Mouse (Mus musculus) heart, embryonic 10.5 days (tissue): ENCODE measurements around the gene Dgkg. TPM values are rescaled to one million over a fixed set of nuclear protein-coding genes. Genes with fewer than 3 reads are reported as not detected.

Experiments
- DNase-seq: peaks from one replicate; pipeline ENCODE4 v3.0.0-alpha.2; 2017; ENCODE audit warnings: low spot score
- H3K27ac ChIP-seq: fragments of 300-500 bp; sonication (generic); 2 replicates; pipeline ENCODE4 v1.5.1; 2016; ENCODE audit warnings: mild to moderate bottlenecking
- H3K27me3 ChIP-seq: fragments of 300-500 bp; sonication (generic); 2 replicates; pipeline ENCODE4 v1.6.1; 2016; ENCODE audit warnings: mild to moderate bottlenecking; ENCODE audit not compliant: poor library complexity, insufficient read depth, severe bottlenecking
- H3K36me3 ChIP-seq: fragments of 300-500 bp; sonication (generic); 2 replicates; pipeline ENCODE4 v1.6.1; 2016; ENCODE audit warnings: mild to moderate bottlenecking, moderate library complexity
- H3K4me1 ChIP-seq: fragments of 300-500 bp; sonication (generic); 2 replicates; pipeline ENCODE4 v1.6.1; 2016; ENCODE audit warnings: mild to moderate bottlenecking
- H3K4me3 ChIP-seq: fragments of 300-500 bp; sonication (generic); 2 replicates; pipeline ENCODE4 v1.5.1; 2016; ENCODE audit warnings: mild to moderate bottlenecking, moderate library complexity
- H3K9me3 ChIP-seq: fragments of 300-500 bp; sonication (generic); 2 replicates; pipeline ENCODE4 v1.6.1; 2016; ENCODE audit warnings: mild to moderate bottlenecking, moderate library complexity
- WGBS: fragments of 180-500 bp; shearing (Covaris S2); methylation state at CpG from one replicate; pipeline ENCODE4 v1.1.7; 2016; 5-methylcytosine and 5-hydroxymethylcytosine counted together
- polyA plus RNA-seq: library from polyadenylated mRNA; unstranded; fragments of >200 nt; fragmentation: Nextera tagmentation; extraction: Ambion mirVana; gene quantifications from 2 replicates; pipeline ENCODE4 v1.2.1, GENCODE M21; 2016

The Dgkg gene
- polyA plus RNA-seq, 1 experiment from 2014 or later, result 0.49 TPM

GRCm38 (mm10) chr16:22444786-22445185 is 212.2 kb downstream of the Dgkg start:
- WGBS, result 65% methylated on average over 6 of the region's 6 CpGs
- Histone ChIP-seq H3K4me3 (no peak overlapping the region), H3K4me1 (peaks cover 55% of the 10 kb centered on the region), H3K36me3 (no peaks in the 10 kb centered on the region), H3K27me3 (no peaks in the 10 kb centered on the region), H3K27ac (no peak overlapping the region), H3K9me3 (no peaks in the 10 kb centered on the region)
- no peak for DNase-seq

GRCm38 (mm10) chr16:22442202-22442601 is 214.8 kb downstream of the Dgkg start:
- H3K36me3 ChIP-seq, result no peaks in the 10 kb centered on the region
- H3K4me1 ChIP-seq, result peaks cover 46% of the 10 kb centered on the region
- H3K27ac ChIP-seq, result 0 out of 2 replicates have a peak overlapping the region, but pooled peaks have one; percentile 23
- H3K9me3 ChIP-seq, result no peaks in the 10 kb centered on the region
- no peak for DNase-seq
- 50% methylated on average over 7 of the region's 7 CpGs for WGBS
- H3K27me3 ChIP-seq, result no peaks in the 10 kb centered on the region
- no peak overlapping the region for H3K4me3 ChIP-seq

GRCm38 (mm10) chr16:22441317-22441716 is 215.7 kb downstream of the Dgkg start:
- Histone ChIP-seq H3K27me3 (no peaks in the 10 kb centered on the region), H3K9me3 (no peaks in the 10 kb centered on the region), H3K4me1 (peaks cover 46% of the 10 kb centered on the region), H3K36me3 (no peaks in the 10 kb centered on the region), H3K27ac (peak overlapping the region; percentile 92; the same call in 1 of the 2 replicates), H3K4me3 (no peak overlapping the region)
- WGBS, result 67% methylated on average over 4 of the region's 4 CpGs
- no peak for DNase-seq

GRCm38 (mm10) chr16:22440269-22440668 is 216.8 kb downstream of the Dgkg start:
- no peaks in the 10 kb centered on the region for H3K36me3 ChIP-seq
- no peaks in the 10 kb centered on the region for H3K9me3 ChIP-seq
- WGBS, result under 1% methylated on average over 18 of the region's 18 CpGs
- peak; percentile 84 for DNase-seq
- peak overlapping the region; percentile 92 for H3K27ac ChIP-seq
- H3K27me3 ChIP-seq, result 0 out of 2 replicates have a peak, but pooled peaks cover 3% of the 10 kb centered on the region
- peak overlapping the region; percentile 92 for H3K4me3 ChIP-seq
- H3K4me1 ChIP-seq, result peaks cover 46% of the 10 kb centered on the region

- Histone ChIP-seq H3K27ac (peak within 1 kb of the TSS; percentile 92), H3K4me1 (peaks cover 42% of the 10 kb centered on the region), H3K36me3 (no peaks in the 10 kb centered on the region), H3K27me3 (0 out of 2 replicates have a peak, but pooled peaks cover 3% of the 10 kb centered on the region), H3K4me3 (peak within 1 kb of the TSS; percentile 92), H3K9me3 (no peaks in the 10 kb centered on the region)
- WGBS, result under 1% methylated on average over 63 of the region's 63 CpGs
- DNase-seq, result peak; percentile 100
Observed at GRCm38 (mm10) chr16:22439499-22440177, 217.4 kb downstream of the Dgkg start, which contains the start of gene Etv5. Etv5 (minus strand) TSS chr16:22439719.

- H3K4me1 ChIP-seq, result peaks cover 43% of the 10 kb centered on the region
- WGBS, result under 1% methylated on average over 59 of the region's 59 CpGs
- no peaks in the 10 kb centered on the region for H3K36me3 ChIP-seq
- H3K27me3 ChIP-seq, result 0 out of 2 replicates have a peak, but pooled peaks cover 3% of the 10 kb centered on the region
- peak overlapping the region; percentile 92 for H3K27ac ChIP-seq
- no peaks in the 10 kb centered on the region for H3K9me3 ChIP-seq
- H3K4me3 ChIP-seq, result peak overlapping the region; percentile 92
- peak; percentile 90 for DNase-seq
Observed at GRCm38 (mm10) chr16:22438441-22439373, 218.3 kb downstream of the Dgkg start.

GRCm38 (mm10) chr16:22436106-22436505 is 220.9 kb downstream of the Dgkg start:
- Histone ChIP-seq H3K27ac (no peak overlapping the region), H3K36me3 (no peaks in the 10 kb centered on the region), H3K9me3 (no peaks in the 10 kb centered on the region), H3K4me1 (peaks cover 28% of the 10 kb centered on the region), H3K27me3 (0 out of 2 replicates have a peak, but pooled peaks cover 3% of the 10 kb centered on the region), H3K4me3 (no peak overlapping the region)
- WGBS, result 35% methylated on average over 6 of the region's 6 CpGs
- no peak for DNase-seq

GRCm38 (mm10) chr16:22434530-22434929 is 222.5 kb downstream of the Dgkg start:
- Histone ChIP-seq H3K4me1 (peaks cover 26% of the 10 kb centered on the region), H3K36me3 (no peaks in the 10 kb centered on the region), H3K9me3 (no peaks in the 10 kb centered on the region), H3K27ac (no peak overlapping the region), H3K4me3 (no peak overlapping the region), H3K27me3 (0 out of 2 replicates have a peak, but pooled peaks cover 3% of the 10 kb centered on the region)
- WGBS, result 76% methylated on average over 5 of the region's 5 CpGs
- DNase-seq, result no peak

- Histone ChIP-seq H3K27me3 (0 out of 2 replicates have a peak, but pooled peaks cover 3% of the 10 kb centered on the region), H3K4me3 (0 out of 2 replicates have a peak overlapping the region, but pooled peaks have one; percentile 13), H3K9me3 (no peaks in the 10 kb centered on the region), H3K36me3 (no peaks in the 10 kb centered on the region), H3K4me1 (peaks cover 28% of the 10 kb centered on the region), H3K27ac (no peak overlapping the region)
- WGBS, result 30% methylated on average over 12 of the region's 12 CpGs
- DNase-seq, result no peak
Observed at GRCm38 (mm10) chr16:22433944-22434343, 223.1 kb downstream of the Dgkg start.

- Histone ChIP-seq H3K4me3 (no peak overlapping the region), H3K36me3 (peaks cover 5% of the 10 kb centered on the region; the same call in 1 of the 2 replicates), H3K27me3 (0 out of 2 replicates have a peak, but pooled peaks cover 3% of the 10 kb centered on the region), H3K4me1 (peaks cover 34% of the 10 kb centered on the region), H3K27ac (no peak overlapping the region), H3K9me3 (no peaks in the 10 kb centered on the region)
- WGBS, result 76% methylated on average over 12 of the region's 12 CpGs
- no peak for DNase-seq
Observed at GRCm38 (mm10) chr16:22431773-22432172, 225.2 kb downstream of the Dgkg start.

GRCm38 (mm10) chr16:22431335-22431734 is 225.7 kb downstream of the Dgkg start:
- WGBS, result 67% methylated on average over 2 of the region's 2 CpGs
- H3K4me1 ChIP-seq, result peaks cover 34% of the 10 kb centered on the region
- H3K36me3 ChIP-seq, result peaks cover 5% of the 10 kb centered on the region; the same call in 1 of the 2 replicates
- no peak overlapping the region for H3K4me3 ChIP-seq
- 0 out of 2 replicates have a peak, but pooled peaks cover 3% of the 10 kb centered on the region for H3K27me3 ChIP-seq
- no peak overlapping the region for H3K27ac ChIP-seq
- H3K9me3 ChIP-seq, result no peaks in the 10 kb centered on the region
- DNase-seq, result no peak

- Histone ChIP-seq H3K27ac (no peak overlapping the region), H3K9me3 (no peaks in the 10 kb centered on the region), H3K4me1 (peaks cover 34% of the 10 kb centered on the region), H3K4me3 (no peak overlapping the region), H3K36me3 (peaks cover 8% of the 10 kb centered on the region; the same call in 1 of the 2 replicates), H3K27me3 (no peaks in the 10 kb centered on the region)
- DNase-seq, result no peak
- 76% methylated on average over 16 of the region's 16 CpGs for WGBS
Observed at GRCm38 (mm10) chr16:22430211-22430951, 226.6 kb downstream of the Dgkg start.
